Mouse (Mus musculus) urinary bladder, postnatal 4 days (tissue): ENCODE data around the gene Nnmt.

Source experiments
- DNase-seq, 2 experiments: peaks; one replicate each; pipeline ENCODE4 v3.0.0; 2021 to 2022; ENCODE audit warnings: low spot score in 2 of 2

Nnmt gene

DNA sequence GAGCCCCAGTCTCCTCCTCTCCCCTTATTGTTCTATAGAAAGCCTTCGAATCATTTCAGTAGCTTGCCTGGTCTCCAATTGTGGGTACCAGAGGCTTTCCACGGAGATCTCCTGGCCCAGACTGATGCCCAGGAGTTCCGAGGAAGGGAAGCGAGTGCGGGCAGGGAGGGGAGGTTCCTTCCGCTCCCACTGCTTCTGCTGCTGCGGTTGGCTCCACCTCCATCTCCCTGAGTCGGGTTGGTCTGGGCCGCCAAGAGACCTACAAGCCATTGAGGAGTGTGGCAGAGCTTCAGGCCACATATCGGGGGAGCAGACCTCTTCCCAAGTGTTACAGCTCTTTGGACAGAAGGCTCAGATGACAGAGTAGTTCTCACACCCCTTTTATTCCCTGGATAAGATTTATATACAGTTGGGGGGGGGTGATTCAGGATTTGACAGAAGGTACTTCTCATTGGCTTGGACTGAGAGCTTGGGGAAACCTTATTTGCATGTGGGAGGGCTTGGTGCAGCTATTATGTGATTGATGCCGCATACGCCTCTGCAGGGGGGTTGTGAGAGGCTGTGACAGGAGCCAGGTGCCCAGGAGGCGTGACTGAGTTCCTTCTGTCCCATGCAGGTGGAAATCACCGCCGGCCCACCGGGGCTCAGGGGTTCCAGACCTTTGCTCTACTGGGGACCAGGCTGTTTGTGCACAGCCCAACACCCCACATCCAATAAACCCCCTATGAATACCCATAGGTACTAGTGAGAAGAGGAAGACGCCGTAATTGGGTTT lies 30.8 kb upstream of the Nnmt start:
- DNase-seq: peak in 1 of 2 experiments; percentile 9

DNA sequence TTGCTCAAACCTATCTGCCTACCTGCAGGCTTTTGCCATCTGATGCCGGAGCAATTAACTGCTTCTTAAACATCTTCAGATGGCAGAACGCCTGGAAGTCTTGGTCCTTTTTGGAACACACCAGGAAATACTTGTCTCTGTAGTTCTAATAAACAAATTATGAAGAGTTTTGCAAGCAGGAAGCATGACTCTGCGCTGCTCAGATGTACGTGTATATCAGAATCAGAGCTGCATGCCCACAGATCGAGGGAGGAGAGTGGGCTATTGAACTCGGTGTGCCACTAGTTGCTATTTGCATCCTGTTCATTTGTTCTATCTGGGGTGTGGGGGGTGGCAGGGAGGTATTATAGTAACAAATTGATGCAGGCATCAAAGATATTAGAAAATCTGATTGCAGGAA lies 28.2 kb upstream of the Nnmt start:
- DNase-seq: peak in 1 of 2 experiments; percentile 6

DNA sequence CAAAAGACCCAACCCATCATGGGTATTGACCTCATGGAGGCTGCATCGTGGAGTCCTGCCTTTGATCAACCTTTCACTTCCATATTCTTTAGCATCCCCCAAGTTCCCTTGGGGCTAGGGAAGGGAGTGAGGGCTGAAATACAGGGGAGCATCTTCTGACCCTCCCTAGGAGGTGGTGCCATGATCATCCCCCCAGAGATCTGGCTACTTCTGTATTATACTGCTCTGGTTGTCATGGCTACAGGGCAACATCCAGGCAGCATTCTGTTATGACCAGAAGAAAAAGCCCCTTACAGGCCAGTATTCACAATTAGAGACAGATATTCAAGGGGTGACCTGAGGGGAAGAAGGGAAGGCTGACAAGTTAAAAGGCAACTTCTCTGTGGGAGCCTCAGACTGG lies 14.3 kb upstream of the Nnmt start:
- DNase-seq: peak in 1 of 2 experiments; percentile 23

DNA sequence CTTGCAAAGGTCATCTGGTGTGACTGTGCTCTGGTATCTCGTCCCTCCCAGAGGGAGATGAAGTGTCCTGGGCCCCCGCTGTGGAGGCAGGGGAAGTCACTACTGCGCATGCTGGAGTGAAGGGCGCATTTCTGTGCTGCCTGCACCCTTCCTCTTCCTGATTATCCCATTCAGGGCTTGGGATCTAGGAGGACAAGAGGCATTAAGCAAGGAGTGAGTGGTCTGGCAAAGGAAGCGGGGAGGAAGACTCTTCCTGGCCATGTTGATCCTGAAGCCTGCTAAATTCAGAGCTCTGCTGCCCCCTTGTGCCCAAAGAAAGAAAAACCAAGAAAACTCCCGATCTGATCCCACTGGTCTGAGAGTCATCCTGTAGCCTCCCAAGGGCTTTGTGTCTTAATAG lies 13.6 kb upstream of the Nnmt start:
- DNase-seq: peak; percentile 54 to 76

DNA sequence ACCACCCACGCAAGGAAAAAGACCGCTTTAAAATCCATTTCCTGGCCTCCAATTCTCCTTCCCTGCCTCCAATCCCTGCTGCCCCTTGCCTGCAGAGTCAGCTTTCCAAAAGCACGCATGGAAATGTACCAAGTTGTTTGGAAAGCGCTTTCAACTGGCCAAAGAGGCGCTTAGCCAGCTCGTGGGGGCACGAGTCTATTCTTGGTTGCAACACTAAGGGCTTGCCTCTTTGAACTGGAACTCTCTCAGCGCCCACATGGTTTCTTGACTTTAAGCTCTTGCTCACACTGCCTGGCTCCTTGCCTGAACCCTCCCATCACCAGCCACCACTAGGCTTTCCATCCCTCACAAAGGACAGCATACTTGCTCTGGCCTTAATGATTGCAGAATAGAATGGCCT lies 13.2 kb upstream of the Nnmt start:
- peak in 1 of 2 experiments; percentile 70 for DNase-seq

DNA sequence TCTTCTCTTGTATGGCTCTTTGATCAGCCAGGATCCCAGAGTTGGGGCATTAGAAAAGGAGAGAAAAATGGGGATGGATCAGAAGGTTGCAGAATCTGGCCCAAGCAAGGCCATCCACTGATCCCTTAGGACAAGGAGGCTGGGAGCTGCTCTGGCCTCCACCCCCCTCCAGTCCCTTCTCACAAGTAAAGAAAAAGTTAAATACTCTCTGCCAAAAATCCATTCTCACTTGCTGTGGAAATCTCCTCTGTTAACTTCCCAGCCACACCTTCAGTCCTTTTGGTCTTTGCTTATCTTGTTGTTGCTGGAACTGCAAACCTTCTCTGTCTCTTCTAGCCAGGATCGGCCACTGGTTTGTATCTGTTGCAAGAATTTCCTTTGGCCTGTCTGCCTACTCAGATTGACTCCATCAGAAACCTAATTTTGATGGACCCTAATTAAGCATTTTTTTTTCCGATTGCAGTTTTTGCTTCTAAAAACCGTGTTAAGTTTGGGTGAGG lies 12.6 kb upstream of the Nnmt start:
- peak in 1 of 2 experiments; percentile 28 for DNase-seq

DNA sequence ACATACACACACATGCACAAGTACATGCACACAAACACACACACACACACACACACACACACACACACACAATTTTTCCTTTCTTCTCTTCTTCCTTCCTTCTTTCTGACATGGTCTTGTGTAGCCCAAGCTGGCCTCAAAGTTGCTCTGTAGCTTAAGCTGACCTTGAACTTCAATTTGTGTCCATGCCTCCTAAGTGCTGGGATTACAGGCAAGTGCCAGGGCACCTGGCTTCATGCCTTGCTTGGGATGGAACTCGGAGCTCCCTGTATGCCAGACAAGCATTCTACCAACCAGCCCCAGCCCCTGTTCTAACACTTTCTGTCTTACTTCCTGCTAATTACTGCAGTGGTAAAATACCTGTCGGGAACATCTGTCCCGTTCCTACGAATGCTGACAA lies 8.3 kb upstream of the Nnmt start:
- peak in 1 of 2 experiments; percentile 39 for DNase-seq

DNA sequence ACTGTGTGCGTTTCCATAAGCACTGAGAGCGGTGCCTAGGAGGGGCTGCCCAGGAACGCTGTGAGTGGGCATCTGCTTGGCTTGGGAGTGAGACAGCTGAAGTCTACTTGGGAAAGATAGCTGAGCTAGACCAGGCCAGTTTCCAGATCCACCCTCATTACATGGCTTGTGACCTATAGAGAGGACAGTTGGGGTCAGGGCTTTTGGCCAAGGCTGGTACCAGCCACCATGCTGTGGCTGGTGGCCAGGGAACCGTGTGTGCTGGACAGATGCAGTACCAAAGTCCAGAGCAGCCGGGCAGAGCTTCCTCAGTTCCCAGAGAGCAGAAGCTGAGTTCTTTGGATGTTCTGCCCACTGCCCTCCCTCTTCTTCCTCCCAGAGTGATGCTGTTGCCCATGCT lies 7.6 kb upstream of the Nnmt start:
- peak in 1 of 2 experiments; percentile 41 for DNase-seq

DNA sequence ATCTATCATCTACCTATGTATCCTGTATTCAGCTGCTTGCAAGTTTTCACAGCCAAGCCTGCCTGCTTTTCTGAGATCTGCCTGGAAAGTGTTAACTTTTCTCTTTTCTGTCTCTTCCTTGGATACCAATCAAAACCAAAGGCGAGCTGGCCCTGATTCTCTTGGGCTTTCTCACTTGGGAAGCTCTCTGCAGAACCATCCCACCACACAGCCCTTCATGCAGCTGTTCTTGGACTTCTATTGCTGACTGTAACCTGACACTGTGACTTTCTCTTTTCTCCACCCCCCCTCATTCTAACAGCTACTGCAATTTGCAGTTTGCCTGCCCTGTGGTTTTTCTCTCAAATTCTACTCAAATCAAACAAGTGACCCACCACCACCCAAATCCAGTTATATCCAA lies 6.1 kb upstream of the Nnmt start:
- DNase-seq: peak in 1 of 2 experiments; percentile 41

DNA sequence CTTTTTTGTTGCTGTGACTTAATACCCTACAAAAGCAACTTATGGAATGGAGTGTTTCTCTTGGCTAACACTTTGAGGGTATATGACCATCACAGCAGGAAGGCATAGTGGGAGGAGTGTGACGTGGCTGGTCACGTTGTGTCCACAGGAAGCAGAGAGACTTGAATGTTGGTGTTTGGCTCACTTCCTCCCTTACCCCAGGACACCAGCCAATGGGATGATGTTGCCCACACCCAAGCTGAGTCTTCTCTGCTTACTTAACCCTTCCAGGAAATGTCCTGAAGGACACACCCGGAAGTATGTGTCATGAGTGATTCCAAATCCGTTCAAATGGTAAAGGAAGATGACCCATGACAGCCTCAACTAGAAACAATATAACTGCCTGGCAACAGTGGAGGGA lies 4.8 kb upstream of the Nnmt start:
- no peak for DNase-seq

DNA sequence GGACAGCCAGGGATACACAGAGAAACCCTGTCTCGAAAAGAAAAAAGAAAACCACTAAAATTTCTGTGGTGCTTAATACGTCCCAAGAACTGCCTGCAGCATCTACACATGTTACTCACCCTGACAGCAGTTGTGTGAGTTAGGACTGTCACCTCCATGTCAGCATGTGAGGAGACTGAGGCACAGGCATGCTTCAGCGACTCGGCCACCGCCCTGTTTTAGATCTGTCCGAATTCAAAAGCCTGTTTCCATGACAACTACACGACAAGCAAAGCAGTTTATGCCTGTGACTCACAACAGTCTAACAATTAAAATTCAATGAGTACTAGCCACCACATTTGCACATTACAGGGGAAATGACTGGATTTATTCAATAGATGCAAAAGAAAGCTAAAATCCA lies 2.5 kb upstream of the Nnmt start:
- no peak for DNase-seq

DNA sequence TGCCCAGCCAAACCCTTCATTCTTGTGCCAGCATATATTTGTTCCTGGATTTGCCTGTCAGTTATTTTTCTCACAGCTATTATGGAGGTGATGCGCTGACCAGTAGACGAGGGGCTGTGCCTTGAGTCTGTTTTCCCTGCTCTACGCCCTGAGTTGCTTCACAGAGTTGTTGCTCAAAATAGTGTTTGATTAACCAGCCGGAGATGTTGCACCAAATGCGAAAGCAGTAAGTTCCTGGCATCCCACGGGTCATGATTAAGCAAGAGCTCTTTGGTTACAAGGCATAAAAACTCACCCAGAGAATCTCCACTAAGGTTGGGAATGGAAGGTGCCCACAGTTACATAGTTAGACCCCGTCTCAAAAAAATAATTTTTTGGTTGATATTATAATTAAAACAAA lies 1.2 kb upstream of the Nnmt start:
- no peak for DNase-seq

DNA sequence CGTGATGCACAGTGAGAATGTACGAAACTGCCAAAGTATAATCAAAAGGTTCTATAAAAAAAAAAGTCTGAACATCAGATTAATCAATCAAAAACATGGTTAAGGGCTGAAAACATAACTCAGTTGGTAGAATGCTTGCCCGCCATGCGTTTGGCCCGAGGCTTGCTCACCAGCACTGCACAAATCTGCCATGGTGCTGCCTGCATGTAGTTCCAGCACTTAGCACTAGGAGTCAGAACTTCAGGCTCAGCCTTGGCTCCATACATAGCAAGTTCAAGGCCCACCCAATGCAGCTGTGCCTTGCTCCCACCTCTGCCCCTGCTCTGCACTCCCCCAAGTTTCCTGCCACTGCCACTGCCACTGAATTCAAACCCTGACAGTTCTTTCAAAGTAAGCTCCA lies 744 bp upstream of the Nnmt start:
- DNase-seq: no peak

DNA sequence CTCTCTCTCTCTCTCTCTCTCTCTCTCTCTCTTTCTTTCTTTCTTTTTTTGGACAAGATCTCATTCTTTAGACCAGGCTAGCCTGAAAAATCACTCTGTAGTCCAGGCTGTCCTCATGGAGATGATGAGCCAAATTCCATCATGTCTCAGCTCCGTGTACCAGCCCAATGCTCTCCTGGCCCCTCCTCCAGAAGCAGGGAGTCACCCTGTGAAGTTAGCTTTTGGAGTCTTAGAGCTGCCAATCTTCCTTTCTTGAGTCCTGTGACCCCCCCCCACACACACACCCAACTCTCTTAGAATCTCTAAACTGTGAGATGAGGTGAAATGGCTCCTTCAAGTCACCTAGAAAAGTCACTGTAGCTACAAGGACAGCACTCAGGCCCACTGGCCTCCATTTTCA lies 727 bp downstream of the Nnmt start:
- no peak for DNase-seq

DNA sequence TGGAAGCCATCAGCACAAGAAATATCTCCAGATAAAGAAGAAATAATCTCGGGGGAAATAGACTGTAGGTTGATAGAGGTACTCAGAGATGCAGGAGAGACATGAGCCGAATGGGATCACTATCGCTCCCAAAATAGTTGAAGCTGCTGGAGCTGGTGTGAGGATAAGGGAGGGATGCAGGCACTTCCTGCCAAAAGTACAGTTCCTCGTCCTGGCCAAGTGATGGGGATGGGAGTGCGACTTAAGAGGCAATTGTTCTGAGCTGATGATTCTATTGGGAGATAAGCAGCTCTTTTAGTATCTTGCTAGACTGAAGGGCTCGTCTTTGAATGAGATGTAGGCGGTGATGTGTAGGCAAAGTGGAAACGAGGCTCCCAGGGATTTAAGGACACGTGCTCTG lies 4.1 kb downstream of the Nnmt start:
- DNase-seq: no peak

DNA sequence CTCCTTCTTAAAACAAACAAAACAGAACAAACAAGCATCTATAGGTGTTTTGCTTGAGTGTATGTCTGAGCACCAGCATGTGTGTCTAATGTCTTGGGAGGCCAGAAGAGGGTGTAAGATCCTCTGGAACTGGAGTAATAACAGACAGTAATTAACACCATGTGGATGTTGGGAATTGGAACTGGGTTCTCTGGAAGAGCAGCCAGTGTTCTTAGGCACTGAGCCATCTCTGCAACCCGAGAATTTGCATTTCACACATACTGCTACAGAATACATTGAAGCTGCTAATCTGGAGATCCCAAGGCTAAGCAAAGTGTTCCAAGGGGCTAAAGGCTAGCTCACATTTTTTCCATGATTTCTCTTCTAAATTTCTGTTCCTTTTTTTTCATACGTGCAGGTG lies 4.9 kb downstream of the Nnmt start:
- DNase-seq: no peak

DNA sequence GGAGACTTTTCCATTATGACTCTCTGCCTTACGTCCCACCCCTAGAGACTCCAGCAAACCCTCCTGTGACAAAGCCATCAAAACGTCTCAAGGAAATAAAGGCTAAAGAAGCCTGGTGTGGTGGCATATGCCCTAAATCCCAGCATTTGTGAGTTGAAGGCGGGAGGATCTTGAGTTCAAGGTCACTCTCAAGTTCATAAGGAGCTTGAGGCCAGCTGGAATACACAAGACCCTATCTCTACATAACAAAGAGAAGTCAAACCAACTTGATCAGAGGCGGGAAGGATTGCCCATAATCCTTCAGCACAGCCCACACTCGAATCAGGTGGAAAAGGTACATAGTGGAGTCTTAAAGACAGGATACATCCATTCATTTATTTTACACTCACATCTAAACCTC lies 7.5 kb downstream of the Nnmt start:
- no peak for DNase-seq

DNA sequence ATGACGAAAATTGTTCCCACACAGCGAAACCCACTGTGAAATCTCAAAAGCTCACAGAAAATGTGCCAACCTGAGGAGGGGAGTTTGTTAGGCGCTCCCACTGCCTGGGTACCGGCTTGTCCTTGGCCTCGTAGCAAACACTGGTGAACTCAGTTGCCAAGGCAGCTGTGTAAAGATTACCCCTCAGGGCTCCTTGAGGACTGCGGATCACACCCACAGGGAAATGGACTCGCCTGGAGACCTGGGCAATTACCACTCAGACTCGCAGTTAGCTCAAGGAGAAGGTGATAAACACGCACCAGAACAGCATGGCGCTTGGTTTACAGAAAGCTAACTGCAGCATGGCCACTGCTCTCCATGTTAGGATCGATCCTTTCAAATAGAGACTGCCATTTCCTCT lies 8.0 kb downstream of the Nnmt start:
- no peak for DNase-seq

DNA sequence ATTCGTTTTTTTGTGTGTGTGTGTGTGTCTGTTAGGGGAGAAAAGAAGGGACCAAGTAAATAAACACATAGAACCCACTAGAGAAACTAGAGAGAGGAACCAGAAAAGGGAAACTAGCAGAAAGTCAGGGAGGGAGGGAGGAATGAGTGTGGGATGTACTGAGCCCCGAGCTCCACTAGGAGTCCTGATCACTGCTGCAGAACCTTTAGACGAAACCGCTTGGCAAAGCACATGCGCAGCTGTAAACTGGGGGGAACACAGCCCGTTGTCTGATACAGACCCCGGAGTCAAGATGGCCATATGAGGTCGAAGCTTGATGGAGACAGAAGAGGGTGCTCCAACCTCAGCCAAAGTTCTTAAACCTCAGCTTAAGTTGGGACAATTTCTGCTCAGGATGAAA lies 11.0 kb downstream of the Nnmt start:
- DNase-seq: no peak

DNA sequence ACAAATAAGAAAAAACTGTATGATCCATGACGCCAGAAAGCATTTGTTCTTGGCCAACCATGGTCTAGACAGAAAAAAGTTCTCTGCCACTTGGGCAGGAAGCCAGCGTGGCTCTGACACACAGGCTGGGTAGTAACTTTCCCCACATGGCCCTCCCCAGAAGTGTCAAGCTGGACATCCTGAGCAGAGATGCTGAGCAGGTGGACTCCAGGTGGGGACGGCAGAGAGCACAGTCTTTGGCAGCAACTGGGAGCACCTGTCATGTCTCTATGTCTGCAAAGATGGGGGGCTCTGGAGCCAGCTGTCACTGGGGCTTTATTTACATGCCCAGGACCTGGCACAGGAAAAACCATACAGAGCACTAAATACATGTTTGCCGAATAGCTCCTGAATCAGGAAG lies 14.3 kb downstream of the Nnmt start:
- no peak for DNase-seq

DNA sequence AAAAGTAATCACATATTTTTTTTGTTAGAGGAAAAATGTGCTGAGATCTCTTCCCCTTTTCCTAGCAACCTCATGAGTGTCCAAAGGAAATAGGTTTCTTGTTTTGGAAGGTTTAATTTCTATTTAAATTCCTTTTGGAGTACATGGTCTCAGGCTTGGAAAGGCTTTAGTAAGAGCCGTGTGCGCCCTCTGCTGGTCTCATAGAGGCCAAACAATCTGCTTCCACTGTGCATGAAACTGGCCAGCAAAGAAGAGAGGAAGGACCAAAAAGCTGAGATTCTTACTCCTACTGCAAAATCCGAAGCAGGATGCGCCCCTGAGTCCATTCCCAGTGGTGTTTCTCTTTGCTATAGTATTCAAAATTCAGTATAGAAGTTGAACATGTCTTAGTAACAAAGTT lies 18.6 kb downstream of the Nnmt start:
- DNase-seq: no peak

DNA sequence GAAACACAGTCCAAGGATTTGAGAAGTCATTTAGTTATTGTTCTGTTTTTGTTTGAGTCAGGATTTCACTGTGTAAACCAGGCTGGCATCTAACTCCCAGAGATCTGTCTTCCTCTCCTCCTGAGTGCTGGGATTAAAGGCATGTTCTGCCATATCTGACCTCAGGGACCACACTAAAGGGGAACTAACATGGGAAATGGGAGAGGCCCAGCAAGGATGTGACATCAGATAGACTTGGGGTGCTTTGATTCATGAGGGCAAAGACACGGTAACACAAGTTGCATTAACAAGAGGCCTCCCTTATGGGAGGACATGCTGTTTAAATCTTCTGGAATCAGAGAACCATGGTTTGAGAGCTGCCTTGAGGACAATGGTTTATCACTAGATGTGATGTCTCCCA lies 24.1 kb downstream of the Nnmt start:
- no peak for DNase-seq

DNA sequence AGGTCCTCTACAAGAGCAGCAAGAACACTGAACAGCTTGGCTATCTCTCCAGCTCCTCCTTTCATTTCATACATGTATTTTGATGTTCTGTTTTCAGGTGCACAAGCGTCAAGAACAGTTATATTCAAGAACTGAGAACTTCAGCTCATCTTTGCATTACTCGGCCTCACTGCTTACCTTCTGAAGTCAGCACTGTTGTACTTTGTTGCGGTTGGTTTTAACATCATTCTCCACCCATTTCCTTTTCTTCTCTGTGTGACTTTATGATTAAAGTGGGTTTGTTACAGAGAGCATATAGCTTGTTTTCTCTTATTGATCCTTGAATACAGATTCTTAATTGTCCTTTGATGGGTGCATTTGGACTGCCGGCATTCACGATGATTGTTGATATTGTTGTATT lies 42.6 kb downstream of the Nnmt start:
- no peak for DNase-seq
